Mouse (Mus musculus): ENCODE results near the gene Zfyve28.

The Zfyve28 gene

GRCm38 (mm10) chr5:34174021-34174420 lies 114.2 kb downstream of the Zfyve28 start:
- DNase-seq = peak; percentile 90

DNA sequence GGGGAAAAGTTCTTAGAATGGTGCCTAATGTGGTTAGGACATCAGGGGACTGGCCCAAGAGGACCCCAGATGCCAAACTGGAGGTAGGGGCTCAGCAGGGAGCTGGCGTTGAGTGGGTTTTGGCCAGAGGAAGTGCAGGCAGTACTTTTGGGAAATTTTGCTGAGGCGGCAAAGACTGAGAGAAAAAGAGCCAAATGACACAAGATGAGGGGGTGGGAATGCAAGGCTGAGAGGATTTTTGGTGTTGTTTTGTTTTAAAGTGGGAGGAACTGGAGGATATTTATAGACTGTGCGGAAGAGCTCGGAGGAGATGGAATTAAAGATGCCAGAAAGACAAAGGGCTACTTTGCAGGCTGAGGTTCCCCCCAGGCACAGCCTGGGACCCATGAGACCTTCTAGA lies 117.5 kb downstream of the Zfyve28 start:
- peak; percentile 97 for DNase-seq

- DNase-seq = no peak
Observed at GRCm38 (mm10) chr5:34169954-34170353, 118.3 kb downstream of the Zfyve28 start.

DNA sequence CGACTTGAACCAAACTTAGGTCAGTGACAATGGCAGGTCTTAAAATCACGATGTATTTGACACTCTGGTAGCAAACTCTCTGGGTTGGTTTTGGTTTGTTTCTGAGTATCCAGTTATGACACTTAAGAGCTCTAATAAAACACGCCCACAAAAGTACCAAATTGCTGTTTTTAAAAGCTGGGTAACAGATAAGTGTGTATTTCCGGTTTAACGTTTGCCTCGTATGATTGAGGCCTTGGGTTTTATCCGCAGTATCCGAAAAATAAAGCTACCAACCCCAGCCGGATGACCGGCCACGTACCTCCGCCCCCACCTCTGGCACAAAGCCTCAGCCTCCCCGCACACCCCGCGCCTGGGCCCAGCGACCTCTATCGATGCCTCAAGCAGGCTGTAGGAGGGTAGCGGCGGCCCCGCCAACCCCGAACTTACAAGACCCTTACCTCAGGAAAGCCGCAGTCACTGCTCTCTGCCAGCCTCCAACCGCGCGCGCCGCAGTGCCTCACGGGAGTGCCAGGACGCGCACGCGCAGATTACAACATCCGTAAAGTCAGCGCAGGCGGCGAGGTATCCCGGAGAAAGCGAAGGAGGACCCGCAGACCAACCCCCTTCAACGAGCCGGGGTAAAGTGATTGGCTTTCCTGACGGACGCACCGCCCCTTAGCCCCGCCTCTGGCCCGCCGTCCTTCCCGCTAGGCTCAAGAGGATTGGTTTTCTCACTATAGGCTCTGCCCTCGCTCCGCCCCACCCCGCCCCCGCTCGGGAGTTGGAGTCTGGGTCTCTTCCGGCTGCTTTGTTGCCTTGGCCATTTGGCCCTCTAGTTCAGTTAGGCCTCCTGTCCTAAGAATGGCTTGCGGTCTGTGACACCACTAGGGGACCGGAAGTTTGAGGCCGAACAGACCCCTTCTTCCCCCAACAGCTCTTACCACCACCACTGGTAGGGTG lies 119.0 kb downstream of the Zfyve28 start, which contains the start of the genes Poln and Haus3:
Gene Poln, minus strand, starts transcription at position 499 of the 942 bp plus-strand sequence.
Gene Haus3, minus strand, starts transcription at position 578 of the 942 bp plus-strand sequence.
- DNase-seq = peak; percentile 100

DNA sequence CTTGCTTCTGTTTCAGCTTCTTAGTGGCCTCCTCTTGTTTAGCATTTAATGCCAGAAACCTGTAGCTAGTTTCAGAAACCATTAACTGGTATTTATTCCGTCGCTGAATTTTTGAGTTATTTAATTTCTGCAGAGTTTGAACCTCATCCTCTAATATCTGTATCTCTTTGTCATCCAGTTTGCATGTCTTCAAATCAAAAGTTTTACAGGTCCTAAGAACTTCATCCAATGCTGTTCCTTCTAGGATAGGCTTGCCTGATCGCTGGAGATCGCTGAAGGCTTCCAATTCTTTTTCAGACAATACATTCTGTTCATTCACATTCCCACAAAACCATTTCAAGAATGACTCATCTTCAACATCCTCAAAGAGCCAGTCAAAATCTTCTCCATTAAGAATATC lies 120.4 kb downstream of the Zfyve28 start:
- no peak for DNase-seq

DNA sequence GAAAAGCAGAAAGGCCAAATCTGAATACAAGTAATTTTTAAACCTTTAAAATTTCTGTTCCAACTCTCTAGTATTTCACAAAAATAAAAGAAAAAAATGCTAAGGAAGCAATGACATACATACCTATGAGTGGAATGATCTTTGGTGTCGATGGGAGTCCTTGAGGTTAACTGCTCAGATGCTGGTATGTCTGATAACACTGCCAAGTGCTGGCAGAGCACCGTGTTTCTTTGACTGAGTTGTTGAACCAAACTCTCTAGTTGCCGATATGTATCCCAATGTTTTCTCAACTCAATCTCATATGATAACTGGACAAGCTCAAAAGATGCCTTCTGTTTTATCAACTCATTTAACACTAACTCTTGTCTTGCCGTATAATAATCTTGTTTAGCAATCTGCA lies 122.5 kb downstream of the Zfyve28 start:
- DNase-seq = peak; percentile 68

- no peak for DNase-seq
Observed at GRCm38 (mm10) chr5:34148476-34148875, 139.8 kb downstream of the Zfyve28 start.

- no peak for DNase-seq
Observed at GRCm38 (mm10) chr5:34147554-34147953, 140.7 kb downstream of the Zfyve28 start.

Data from heart, adult 11 months (tissue).